Mouse (Mus musculus): ENCODE data around the gene Galm. TPM values are rescaled to one million over a fixed set of nuclear protein-coding genes. Genes with fewer than 3 reads are reported as not detected.
A peak's percentile ranks its signal among the peaks of the same experiment; 100 is the strongest.
"Not testable (repeated sequence)": the region's sequence is repeated elsewhere in the genome, so short reads cannot be mapped to it uniquely, and the experiment has no call there.

Gene Galm
- total RNA-seq, 2 experiments from 2014 or later, result 3.2 to 6.1 TPM

DNA sequence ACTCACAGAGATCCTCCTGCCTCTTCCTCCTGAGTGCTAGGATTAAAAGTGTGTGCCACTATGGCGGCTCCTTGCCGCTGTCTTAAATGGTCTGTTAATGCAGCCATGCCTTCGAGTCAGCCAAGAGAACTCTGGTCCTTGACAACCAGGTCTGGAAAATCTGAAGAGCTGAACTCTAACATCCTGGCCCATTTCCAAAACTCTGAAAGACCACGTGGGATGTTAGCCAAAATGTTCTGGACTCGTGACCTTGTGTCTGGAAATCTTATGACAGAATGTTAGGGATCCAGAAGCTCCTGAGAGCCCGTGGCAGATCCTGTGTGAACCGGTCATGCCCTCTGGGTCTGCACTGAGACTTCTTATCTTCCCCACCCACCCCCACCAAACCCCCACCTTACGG is 36.7 kb downstream of the Galm start:
- no peak for DNase-seq (ENCODE audit: low spot score in 2 of 2)

- peak; percentile 78 to 87 for DNase-seq (ENCODE audit: low spot score in 2 of 2)
These were observed 38.5 kb downstream of the Galm start for GRCm38 (mm10) chr17:80165741-80166140.

- peak; percentile 47 to 83 for DNase-seq (ENCODE audit: low spot score in 2 of 2)
These were observed 39.1 kb downstream of the Galm start for GRCm38 (mm10) chr17:80166346-80166745.

DNA sequence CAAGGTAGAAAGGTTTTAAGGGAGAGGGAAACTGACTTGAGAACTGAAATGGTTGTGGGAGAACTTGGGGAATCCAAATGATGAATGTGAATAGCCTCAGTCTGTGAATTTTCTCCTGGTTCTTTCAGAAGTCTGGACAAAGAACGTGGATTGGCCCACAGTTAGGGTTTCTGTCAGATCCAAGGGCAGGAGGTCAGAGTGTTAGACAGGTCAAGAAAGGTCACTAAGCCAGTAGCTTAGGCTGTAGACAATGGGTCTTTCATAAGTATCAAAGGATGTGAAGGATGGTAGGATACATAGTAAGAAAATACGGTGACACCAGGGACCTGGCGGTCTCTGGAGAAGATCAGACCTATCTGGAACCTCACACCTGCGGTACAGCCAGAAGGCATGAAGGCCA is 40.2 kb downstream of the Galm start:
- no peak for DNase-seq (ENCODE audit: low spot score in 2 of 2)

- DNase-seq (ENCODE audit: low spot score in 2 of 2), result peak; percentile 17 to 41
These were observed 40.6 kb downstream of the Galm start for GRCm38 (mm10) chr17:80167851-80168251.

GRCm38 (mm10) chr17:80168425-80169182 is 41.3 kb downstream of the Galm start:
- DNase-seq (ENCODE audit: low spot score in 2 of 2), result peak; percentile 62 to 67

- DNase-seq (ENCODE audit: low spot score in 2 of 2), result no peak
These were observed 42.5 kb downstream of the Galm start for GRCm38 (mm10) chr17:80169792-80170191.

DNA sequence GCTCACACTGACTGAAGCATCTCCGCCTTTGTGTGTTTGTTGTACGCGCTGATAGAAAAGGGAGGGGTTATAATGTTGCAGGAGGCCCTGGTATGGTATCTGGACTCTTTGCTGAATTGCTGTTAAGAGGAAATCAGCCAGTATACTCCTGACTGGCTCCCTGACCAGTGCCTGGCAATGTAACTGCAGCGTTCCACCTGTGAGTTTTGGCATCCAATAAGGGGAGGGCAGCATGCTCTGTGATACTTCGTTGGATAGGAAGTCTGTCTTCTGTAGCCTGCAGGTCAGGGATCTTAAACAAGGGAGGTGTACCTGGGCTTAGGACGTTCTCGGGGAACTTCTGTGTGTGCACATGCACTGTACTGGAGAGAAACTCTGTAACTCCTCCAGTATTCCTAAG is 43.7 kb downstream of the Galm start:
- no peak for DNase-seq (ENCODE audit: low spot score in 2 of 2)

GRCm38 (mm10) chr17:80171948-80172347 is 44.7 kb downstream of the Galm start:
- no peak for DNase-seq (ENCODE audit: low spot score in 2 of 2)

DNA sequence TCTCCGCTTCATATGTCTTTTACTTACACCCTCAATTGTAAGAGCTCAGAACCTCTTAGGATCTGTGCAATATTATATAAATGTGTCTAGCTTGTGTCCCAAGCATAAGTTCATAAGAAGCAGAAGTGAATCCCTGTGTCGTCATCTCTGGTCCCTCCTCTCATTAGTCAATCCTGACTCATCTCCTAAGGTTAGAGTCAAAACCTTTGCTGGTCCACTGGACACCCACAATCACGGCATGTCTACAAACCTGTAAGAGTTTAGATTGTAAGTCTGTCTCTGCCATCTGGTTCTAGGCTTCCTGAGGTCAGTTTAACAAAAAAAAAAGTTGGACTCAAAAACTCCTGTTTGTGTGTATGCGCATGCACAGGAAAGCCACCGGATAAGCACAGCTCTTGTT is 45.5 kb downstream of the Galm start:
- no peak for DNase-seq (ENCODE audit: low spot score in 2 of 2)

- no peak for DNase-seq (ENCODE audit: low spot score in 2 of 2)
These were observed 46.4 kb downstream of the Galm start for GRCm38 (mm10) chr17:80173708-80174107.

DNA sequence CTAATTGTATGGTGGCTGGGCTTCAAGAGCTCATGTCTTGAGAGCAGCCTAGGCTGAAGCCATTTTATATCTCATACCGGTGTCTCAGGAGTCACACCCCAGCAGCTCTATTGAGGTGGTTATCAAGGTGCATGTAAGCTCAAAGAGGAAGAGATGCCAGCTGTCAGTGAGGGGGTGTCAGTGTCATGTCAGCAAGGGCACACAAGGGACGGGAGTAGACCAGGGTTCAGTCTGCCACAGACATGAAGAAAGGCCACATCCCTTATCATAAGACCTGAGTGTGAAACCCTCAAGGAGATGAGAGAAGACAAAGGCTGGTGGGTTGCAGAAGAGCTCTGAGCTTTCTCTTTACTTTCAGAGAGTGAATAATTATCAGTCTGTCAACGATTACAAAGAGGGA is 46.9 kb downstream of the Galm start:
- no peak for DNase-seq (ENCODE audit: low spot score in 2 of 2)

- no peak for DNase-seq (ENCODE audit: low spot score in 2 of 2)
These were observed 47.6 kb downstream of the Galm start for GRCm38 (mm10) chr17:80174699-80175385.

GRCm38 (mm10) chr17:80175386-80175739 is 48.1 kb downstream of the Galm start:
- no peak for DNase-seq (ENCODE audit: low spot score in 2 of 2)

GRCm38 (mm10) chr17:80175966-80176365 is 48.7 kb downstream of the Galm start:
- DNase-seq (ENCODE audit: low spot score in 2 of 2), result no peak

DNA sequence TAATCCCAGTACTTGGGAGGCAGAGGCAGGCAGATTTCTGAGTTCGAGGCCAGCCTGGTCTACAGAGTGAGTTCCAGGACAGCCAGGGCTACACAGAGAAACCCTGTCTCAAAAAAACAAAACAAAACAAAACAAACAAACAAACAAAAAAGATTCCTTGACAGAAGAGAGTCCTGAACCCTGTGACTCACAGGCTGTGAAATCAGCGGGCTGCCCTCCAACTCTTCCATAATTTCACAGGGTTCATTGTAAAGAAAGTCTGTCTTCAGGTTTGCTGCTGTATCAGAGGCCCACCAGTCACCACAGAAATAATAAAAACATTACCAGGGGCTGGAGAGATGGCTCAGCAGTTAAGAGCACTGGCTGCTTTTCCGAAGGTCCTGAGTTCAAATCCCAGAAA is 51.6 kb downstream of the Galm start:
- not testable (repeated sequence) for DNase-seq (ENCODE audit: low spot score in 2 of 2)

- DNase-seq (ENCODE audit: low spot score in 2 of 2), result peak; percentile 47 to 76
These were observed 52.7 kb downstream of the Galm start for GRCm38 (mm10) chr17:80179959-80180358.

DNA sequence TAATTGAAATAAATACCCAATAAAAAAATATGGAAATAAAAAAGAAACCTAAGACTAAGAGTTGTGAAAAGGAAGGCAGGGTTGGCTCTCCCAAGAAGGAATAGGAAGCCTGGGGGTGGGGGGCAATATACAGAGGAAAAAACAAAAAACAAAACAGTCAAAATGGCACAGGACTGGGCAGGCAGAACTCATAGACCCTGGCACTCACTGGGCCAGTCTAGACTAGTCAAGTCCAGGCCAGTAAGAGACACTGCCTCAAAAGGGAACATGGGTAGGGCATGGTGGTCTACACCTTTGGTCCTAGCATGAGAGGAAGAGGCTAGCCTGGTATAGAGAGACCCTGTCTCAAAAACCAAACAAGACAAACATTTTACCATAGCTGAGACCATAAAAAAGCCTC is 53.2 kb downstream of the Galm start:
- no peak for DNase-seq (ENCODE audit: low spot score in 2 of 2)

DNA sequence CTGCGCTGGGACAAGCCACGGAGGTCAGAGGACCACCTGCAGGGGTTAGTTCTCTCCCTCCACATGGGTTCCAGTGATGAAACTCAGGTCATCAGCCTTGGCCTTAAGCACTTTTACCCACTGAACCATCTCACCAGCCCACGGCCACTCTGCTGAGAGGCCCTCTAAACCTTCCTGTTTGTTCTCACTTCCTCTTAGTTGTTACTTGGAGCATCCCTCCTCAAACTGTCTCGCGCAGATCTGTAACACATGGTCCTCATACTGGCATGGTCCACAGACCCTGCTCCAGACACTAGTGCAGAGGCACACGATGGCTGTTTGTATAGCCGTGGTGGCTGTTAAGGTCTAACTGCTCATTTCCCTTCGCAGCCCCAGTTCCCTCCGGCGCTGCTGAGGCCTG is 56.3 kb downstream of the Galm start:
- no peak for DNase-seq (ENCODE audit: low spot score in 2 of 2)

GRCm38 (mm10) chr17:80193075-80193474 is 65.8 kb downstream of the Galm start:
- DNase-seq (ENCODE audit: low spot score in 2 of 2), result peak in 1 of 2 experiments; percentile 47

GRCm38 (mm10) chr17:80199160-80199778 is 72.0 kb downstream of the Galm start:
- DNase-seq (ENCODE audit: low spot score in 2 of 2), result no peak

- DNase-seq (ENCODE audit: low spot score in 2 of 2), result no peak
These were observed 78.4 kb downstream of the Galm start for GRCm38 (mm10) chr17:80205657-80206056.

All from layer of hippocampus, adult 18-20 months (tissue).